Mouse (Mus musculus): ENCODE measurements around the gene Abhd13.
A peak's percentile ranks its signal among the peaks of the same experiment; 100 is the strongest.

Gene Abhd13

DNA sequence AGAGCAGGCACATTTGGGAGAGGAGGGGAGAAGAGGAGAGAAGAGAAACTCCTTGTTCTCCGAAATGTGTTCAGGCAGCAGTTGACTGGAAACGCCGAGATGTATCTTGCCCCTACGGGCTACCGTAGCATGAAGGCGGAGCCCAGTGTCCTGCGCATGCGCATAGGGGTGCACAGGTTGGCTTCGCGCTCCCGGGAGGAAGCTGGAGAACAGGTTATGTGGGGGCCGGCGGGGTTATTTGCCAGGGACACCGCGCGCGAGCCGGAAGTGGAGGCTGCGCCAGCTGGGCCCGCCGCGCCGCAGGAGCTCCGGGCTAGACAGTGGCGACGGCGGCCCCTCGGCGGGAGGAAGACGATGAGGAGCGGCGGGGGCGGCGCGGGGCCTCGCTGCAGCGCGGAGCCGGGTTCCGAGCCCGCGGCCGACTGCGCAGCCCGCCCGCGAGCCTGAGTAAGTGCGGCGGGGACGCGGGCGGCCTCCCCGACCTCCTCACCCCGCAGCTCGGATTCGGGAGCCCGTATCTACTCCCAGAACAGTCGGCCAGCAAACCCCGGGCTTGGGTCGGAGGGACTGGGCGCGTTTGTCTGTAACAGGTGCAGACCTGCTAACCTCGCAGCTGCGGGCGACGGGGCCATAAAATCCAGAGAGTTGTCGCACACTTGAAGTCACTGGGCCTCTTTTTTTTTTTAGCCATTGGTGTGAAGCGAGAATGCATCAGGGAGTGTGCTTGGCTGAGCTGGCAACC is at the start of gene Abhd13, which contains the start of gene Lig4:
Gene Abhd13, plus strand, starts transcription at position 135 of the 742 bp plus-strand sequence.
Gene Lig4, minus strand, starts transcription at position 114 of the 742 bp plus-strand sequence.
- DNase-seq (ENCODE audit: extremely low spot score, low spot score), result peak; percentile 98

DNA sequence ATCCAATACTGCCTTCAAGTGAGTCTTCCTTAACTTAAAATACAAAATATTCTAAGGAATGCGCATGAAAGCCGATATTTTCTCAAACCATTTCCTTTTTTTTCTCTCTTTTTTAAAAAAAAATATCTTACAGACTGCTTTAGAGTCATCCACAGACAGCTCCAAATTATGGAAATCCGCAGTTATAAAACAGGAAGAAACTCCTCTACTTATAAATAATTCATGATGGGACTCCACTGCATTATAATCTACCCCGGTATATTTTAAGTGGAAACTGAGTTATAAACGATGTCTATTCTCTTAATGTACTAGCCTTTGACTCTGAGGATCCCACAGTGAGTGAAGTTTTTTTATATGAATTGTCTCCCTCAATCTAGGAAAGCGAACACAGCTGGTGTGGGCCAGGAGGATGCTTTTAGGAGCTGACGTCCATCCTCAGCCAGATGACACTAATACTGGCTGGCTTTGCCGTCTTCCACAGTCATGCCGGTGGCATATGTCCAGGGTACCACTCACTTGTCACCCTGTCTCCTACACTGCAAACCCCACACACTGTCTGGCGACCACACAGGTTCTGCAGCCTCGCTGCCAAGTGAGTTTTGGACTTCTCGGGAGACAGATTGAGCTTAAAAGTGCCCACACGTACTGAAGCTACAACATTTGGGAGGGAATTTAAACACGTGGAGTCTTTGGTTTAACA is 47.6 kb upstream of the Abhd13 start:
- DNase-seq (ENCODE audit: extremely low spot score, low spot score), result no peak

DNA sequence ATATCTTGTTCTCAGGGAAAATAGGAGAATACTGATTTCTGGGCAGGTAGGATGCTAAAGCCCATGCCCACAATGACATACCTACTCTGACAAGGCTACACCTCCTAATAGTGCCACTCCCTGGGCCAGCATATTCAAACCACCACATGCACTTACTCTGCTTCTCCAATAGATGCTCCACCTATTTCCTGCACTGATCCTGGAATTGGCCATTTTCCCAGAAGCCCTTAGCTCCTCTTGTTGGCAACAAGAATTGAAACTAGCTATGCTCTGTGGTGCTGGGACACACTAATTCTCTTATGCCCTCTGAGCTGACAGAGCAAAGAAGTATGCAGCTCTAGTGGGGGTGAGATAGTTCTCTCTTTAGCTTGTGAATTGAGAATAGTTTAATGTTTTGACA is 44.8 kb upstream of the Abhd13 start:
- no peak for DNase-seq (ENCODE audit: extremely low spot score, low spot score)

DNA sequence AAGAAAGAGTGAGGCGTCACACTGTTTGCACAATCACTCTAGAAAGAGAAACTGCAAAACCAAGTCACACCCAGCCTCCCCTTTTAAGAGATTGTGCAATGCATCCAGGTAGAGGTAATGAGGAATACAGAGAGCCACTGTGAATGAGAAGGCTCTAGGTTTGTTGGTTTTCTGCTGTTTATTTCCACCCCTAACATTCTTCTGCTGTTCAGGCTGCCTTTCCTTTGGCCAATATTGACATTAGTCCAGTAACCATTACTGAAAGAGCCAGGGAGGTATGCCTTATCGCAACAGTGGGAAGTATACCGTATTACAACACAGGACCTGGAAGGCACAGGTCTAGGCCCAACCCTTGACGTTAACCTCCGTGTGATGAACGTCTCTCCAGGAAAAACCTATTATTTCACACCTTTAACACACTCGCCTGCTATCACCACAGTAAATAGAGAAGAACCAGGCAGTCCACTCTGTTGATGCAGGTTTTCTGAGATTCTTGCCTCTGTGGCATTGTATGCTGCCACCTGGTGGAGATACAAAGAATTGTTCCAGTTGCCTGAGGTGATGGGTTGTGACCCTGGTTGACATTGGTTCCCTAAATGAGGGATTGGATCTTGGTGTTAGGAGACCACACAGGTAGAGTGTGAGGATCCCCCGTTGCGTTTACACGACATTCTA is 42.5 kb upstream of the Abhd13 start:
- peak; percentile 60 for DNase-seq (ENCODE audit: extremely low spot score, low spot score)

DNA sequence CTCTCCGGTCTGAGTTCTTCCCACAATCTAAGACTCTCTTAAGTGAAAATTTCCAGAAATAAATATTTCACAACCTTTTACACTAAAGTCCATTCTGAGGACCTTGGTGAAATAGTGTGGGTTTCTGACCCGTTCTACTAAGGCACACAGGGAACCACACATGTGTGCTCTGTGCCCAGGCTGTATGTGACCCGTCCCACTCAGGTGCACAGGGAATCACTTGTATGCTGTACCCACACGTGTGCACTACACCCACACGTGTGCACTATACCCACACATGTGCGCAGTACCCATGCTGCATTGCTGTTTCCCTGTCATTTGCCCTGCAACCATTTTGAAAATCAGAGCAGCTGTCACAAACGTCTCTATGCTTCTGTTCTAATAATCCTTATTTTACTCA is 41.9 kb upstream of the Abhd13 start:
- DNase-seq (ENCODE audit: extremely low spot score, low spot score), result no peak

DNA sequence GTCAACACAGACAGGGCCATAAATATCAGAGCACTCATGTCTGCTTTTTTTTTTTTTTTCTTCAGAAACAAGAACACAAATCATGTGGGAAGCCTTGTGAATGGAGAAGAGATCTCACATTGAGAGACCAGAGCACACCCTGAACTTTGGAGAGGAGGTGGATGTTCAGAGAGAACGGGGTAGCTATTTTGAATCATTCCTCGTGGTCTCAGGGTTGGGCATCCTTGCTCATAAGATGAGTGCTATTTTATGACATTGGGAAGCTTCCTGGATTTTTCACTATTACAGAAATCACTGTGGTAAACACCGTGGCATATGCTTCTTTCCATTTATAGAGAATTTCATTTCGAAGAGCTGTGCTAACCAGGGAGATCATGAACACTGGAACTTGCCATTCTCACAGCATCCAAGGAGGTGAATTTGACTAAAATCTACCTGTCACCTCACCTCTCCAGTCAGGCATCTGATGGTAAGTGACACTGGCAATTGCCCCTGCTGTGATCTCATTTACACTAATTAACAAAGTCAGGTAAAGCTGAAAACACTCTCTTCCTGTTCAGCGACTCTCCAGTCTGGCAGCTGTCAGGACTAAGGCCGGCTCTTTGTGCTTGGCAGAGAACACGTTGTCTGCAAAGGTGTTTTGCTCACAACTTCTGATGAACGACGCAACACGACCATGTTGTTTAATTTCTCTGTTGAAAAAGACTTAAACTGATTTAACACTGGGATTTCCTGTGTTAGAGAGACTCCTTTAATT is 28.2 kb upstream of the Abhd13 start:
- no peak for DNase-seq (ENCODE audit: extremely low spot score, low spot score)

DNA sequence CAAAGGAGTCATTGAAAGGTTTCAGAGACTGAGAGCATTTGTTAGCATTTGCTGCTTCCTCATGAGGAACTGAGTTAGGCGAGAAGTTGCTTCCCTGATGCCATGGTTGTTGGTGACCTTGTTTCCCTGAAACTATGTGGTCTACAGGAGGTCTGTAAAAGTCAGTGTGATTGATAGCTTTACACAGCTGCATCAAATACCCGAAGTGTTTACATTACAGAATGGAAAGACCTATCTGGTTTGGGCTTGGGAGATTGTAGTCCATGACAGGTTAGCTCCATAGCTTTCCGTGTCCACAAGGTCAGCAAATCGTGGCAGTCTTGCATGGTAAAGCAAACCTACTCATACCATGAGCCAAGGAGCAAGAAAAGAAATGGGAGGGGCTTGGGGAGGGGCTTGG is 19.2 kb upstream of the Abhd13 start:
- DNase-seq (ENCODE audit: extremely low spot score, low spot score), result no peak

DNA sequence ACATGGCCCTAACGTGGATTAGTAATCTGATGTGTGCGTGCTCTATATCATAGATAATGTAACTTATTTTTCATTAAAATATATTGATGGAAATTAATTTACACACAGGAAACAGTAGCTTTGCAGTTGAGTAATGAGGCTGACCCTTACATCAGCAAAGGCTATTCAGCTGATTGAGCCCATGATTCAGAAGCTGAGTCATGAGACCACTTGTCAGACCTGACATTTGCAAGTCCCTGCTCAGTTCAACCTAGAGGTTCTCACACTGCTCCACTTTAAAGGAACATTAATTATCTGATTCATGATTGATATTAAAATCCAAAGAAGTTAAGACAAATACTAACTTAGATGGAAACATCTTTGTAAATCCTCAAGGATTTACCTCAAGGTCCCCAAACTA is 17.6 kb upstream of the Abhd13 start:
- no peak for DNase-seq (ENCODE audit: extremely low spot score, low spot score)

DNA sequence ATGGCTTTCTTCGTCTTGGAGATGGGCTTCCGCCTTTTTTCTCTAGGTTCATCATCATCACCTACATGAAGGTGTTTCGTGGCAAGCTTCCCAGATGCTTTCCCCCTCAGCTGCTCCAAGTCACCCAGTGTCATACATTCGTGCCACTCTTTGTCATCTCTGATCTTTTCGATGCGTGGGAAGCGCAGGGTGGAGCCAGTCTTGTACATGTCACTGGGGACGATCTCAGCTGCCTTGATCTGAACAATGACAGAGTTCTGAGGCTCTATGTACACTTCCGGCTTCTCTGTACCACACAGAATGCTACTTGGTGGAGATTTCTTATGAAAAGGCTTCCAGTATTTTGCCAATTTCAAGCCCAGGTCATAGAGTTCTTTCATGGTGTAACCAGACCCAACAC is 5.6 kb upstream of the Abhd13 start:
- no peak for DNase-seq (ENCODE audit: extremely low spot score, low spot score)

DNA sequence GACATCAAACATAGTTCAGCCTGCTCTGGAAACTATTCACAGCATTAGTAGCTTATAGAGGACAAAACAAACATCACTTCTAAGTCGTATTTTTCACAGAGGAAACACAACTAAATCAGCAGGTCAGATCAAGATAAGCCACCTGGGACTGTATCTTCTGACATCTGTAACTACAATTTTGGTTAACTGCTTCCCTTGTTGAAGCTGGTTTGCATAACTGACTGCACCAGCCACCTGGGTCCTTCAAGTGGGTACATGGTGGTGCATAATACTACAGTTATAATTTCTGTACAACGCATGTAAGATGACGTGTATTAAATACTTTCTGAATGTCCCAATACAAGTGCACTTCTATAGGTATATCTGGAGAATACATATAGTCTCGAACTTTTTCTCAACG is 2.2 kb upstream of the Abhd13 start:
- no peak for DNase-seq (ENCODE audit: extremely low spot score, low spot score)

DNA sequence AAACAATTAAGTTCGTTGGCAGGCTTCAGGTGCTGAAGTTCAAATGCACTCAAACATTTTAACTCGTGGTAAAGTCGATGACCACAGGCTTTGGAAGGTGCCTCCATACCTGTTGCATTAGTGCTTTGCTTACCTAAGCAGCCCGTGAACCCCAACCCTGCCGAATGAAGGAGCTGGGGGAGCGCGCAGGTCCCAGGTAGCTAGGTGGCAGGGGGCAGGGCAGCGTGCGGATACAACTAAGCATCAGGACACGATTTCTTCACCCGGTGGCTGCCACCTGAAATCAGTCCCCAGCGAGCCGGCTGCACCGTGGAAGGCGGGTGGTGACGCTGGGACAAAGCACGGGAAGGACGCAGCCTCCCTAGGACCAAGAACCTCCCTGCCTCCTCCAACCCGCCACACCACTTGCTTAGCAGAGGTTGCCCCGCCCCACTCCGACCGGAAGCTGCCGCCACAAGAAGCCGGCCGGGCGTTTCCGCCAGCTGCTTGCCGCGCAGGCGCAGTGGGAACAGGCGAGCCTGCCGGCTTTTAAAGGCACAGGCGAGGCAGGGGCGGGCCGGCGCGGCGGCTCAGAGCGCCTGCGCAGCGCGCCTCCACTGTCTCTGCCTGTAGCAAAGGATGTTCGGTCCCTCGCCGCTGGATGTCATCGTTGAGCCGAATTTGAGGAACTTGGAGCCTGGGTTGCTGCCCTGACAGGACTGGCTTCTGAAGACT is 1.5 kb upstream of the Abhd13 start:
- peak; percentile 99 for DNase-seq (ENCODE audit: extremely low spot score, low spot score)

DNA sequence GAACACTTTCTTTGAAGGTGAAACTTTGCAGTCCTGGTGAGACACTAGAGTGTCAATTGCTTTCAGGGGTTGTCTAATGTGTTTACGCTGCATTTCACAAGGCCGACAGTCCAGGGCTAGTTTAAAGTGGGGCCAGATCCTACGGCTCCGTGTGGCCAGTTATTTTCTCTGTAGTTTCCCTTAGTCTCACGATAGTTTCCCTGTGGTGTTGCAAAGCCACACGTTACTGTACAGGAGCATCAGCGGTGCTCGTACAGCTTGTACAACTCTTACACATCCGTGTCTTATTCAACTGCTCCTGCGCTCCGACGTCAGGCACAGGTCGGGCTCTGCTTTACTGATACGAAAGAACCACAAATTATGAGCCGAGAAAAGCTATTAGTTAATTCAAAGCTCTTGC is 491 bp upstream of the Abhd13 start:
- DNase-seq (ENCODE audit: extremely low spot score, low spot score), result no peak

DNA sequence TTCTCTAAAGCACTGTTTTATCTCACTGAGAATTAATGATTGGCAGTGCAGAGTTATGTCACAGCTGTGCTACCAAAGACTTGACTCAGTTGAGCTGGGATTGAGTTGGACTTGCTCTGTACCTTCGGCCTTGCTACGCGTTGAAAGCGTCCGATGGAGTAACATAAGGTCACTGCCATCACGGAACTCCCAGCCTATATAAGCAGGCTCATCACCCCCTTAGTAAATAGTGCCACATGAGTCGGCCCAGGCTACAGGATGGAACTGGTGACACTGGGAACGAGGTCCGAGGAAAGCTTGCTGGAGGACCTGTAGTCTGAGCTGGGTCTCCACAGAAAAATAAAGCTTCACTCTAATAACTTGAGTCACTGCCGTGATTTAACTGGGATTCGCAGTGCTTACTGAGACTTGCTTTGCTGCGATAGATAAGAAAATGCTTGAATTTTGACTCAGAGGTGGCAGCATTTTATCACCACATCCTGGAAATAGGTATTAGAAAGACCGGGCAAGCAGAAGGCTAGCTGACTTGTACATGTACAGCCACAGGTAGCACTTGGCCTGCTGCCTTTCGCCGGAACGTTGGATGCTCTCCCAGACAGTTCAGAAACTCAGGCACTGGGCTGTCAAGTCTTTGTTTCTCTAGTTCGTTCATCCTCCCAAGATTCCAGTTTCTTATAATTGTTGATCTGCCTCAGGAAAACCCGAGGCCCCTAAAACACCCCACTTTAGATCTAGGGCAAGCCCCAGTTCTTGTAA is 1.1 kb downstream of the Abhd13 start:
- DNase-seq (ENCODE audit: extremely low spot score, low spot score), result no peak

DNA sequence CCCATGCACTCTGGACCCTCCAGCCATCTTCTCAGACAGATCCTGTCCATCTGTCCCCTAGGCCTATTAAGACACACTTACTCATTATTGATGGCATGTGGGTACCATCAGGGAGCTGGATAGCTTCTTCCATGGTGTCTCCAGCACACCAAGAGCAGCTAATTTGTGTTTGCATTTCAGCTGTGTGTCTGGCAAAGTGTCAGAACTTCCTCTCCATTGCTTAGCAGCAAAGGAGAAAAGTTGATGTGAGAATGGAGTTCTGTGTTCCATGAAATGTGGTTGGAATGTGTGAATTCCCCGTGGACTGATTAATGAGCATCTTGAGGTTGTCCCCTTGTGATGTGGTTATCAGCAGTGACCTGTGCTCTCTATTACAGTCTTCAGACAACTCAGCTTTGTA is 2.2 kb downstream of the Abhd13 start:
- DNase-seq (ENCODE audit: extremely low spot score, low spot score), result no peak

DNA sequence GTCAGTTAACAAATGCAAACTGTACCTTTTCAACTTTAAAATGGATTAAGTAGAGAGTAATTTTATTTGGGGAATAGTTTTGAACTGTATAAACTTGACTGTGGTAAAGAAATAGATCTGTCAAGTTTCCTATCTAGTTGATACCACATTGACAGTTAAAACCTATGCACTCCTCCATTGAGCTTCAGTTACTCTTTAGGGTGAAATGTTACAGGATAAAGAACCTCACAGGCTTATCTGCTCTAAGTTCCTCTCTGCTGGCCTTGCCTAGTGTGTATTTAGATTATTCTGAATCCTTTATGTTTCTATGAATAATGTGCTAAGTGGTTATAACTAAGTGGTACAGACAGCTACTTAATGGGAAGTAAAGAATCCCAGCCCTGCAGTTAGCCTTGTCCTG is 2.7 kb downstream of the Abhd13 start:
- no peak for DNase-seq (ENCODE audit: extremely low spot score, low spot score)

DNA sequence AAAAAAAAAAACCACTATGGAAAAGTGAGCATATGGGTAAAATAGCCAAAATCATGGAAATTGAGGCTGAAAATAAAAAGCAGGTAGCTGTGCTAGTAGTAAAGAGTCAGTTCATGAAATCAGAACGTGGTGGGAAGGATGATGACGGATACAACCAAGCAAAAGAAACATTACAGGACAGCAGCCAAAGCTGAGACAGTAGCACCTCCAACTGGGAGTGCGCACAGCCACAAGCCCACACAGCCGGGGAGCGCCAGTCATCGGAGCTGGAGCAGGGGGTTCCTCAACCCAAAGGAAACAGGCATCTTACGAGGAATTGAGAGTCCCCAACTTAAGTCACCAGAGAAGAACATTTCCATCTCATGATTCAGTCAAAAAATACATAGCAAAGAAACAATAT is 26.6 kb downstream of the Abhd13 start:
- DNase-seq (ENCODE audit: extremely low spot score, low spot score), result no peak

DNA sequence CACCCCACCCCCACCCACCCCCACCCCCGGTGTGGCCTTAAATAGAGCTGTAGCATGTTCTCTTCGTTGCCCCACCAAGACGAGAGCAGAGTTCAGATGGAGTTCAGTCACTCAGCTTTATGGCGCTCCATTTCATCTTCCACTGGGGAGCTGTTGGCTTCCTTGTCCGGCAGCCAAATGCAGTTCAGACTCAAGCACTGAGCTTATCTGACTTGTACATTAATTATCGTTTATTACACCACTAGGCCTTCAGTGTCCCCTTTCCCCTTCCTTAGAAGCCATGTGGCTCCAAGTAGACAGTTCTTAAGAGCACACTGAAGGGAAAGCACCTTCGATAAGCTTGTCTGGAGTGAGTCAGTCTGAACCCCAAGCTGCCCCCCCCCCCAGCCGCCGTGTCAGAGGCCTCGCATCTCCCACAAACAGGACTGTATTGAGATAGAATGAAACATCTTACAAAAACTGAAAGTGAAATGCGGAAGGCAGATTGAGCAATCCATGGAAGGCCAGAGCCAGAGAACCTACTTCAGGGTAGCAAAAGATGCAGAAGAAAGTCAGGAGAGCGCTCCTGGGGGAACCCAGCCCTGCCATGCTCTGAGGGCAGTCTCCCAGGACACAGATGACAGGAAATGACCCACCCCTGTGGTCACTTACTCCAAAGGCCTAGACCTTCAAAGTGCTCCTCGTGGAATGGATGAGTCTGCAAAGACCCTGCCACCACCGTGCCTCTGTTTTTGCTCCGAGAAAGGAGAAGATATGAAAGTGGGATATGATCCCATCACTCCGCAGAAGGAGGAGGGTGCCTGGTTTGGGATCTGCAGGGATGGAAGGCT is 28.9 kb downstream of the Abhd13 start, which contains the start of gene Tnfsf13b:
Gene Tnfsf13b, plus strand, starts transcription at position 312 of the 830 bp plus-strand sequence.
- DNase-seq (ENCODE audit: extremely low spot score, low spot score), result no peak

DNA sequence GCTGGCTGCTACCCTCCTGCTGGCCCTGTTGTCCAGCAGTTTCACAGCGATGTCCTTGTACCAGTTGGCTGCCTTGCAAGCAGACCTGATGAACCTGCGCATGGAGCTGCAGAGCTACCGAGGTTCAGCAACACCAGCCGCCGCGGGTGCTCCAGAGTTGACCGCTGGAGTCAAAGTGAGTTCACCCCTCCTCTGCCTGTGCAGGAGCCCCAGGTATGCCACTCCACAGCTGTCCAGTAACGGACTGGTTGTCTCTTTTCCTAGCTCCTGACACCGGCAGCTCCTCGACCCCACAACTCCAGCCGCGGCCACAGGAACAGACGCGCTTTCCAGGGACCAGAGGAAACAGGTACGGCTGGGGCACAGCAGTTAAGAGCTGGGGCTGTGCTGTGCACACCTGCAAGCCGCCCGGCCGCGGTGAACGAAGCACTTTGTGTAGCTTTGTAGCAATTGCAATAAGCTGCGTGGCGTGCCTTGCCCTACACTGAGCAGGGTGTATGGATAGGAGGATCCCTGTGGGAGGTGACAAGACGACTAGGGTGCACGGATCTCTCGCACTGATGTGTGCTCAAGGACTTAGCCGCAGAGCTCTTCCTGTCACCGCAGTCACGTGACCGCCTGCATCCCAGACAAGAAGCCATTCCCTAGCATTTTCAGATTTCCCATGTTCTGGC is 29.6 kb downstream of the Abhd13 start:
- DNase-seq (ENCODE audit: extremely low spot score, low spot score), result peak; percentile 52

DNA sequence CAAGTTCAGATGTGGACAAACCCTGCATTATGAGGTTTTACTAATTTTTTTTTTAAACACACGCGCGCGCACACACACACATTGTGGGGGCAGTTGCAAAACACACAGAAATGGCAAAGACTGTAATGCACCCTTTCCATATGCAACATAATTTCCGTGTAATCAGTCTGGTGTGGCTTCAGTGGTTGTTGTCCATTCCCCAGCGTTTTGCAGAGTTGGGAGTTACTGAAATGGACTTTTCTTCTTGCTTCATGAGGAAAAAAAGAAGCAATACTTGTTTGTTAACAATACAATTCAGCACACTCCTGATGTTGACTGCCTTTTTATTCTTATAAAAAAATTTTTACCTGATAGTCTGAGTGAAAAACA is 30.1 kb downstream of the Abhd13 start:
- no peak for DNase-seq (ENCODE audit: extremely low spot score, low spot score)

All from neural tube, embryonic 10.5 days (tissue).